Mouse (Mus musculus) CH12.LX (cell line): Measurements from ENCODE around the gene Prep. TPM values are rescaled to one million over a fixed set of nuclear protein-coding genes. Genes with fewer than 3 reads are reported as not detected.

Experiments
- DNase-seq: peaks from one replicate; pipeline ENCODE4 v3.0.0-alpha.2; 2013; ENCODE audit errors: extremely low read depth
- H3K27ac ChIP-seq: 2 replicates; pipeline ENCODE4 v1.5.1; 2012; ENCODE audit warnings: low read depth, mild to moderate bottlenecking, control low read depth, moderate library complexity; ENCODE audit not compliant: insufficient read depth
- H3K27me3 ChIP-seq: replicated peaks from 2 replicates; pipeline ENCODE3; 2012; ENCODE audit warnings: inconsistent platforms
- H3K36me3 ChIP-seq, 2 experiments: replicated peaks in 1 of 2; 2 replicates each; pipeline versions ENCODE3 to v1.6.1; 2012; ENCODE audit warnings: inconsistent platforms in 1 of 2, low read length in 1 of 2, mild to moderate bottlenecking in 1 of 2, mixed read lengths in 1 of 2, moderate library complexity in 1 of 2; ENCODE audit not compliant: control insufficient read depth in 1 of 2, insufficient read depth in 1 of 2
- H3K4me1 ChIP-seq, 2 experiments: 2 replicates each; pipeline ENCODE4 v1.6.1; 2012; ENCODE audit warnings: inconsistent platforms in 1 of 2, moderate library complexity in 1 of 2; ENCODE audit not compliant: insufficient read depth in 2 of 2, control insufficient read depth in 1 of 2
- H3K4me2 ChIP-seq: 2 replicates; pipeline ENCODE4 v1.6.1; 2012; ENCODE audit warnings: low read depth, mild to moderate bottlenecking, control low read depth; ENCODE audit not compliant: poor library complexity, insufficient read depth, severe bottlenecking
- H3K4me3 ChIP-seq, 3 experiments: fragments of 150-350 bp in 1 of 3; sonication (generic) in 1 of 3; replicated peaks in 1 of 3; 2 replicates each; pipeline versions ENCODE3 to v1.5.1; 2011 to 2012; ENCODE audit warnings: low read depth in 2 of 3, low read length in 2 of 3, mild to moderate bottlenecking in 2 of 3, moderate library complexity in 2 of 3, control low read depth in 1 of 3, improper control_type of control experiment in 1 of 3, inconsistent platforms in 1 of 3, mixed read lengths in 1 of 3; ENCODE audit not compliant: poor library complexity in 1 of 3
- H3K79me2 ChIP-seq: replicated peaks from 2 replicates; pipeline ENCODE4 v1.6.1; 2012; ENCODE audit warnings: mild to moderate bottlenecking, moderate library complexity; ENCODE audit not compliant: control insufficient read depth, poor library complexity, insufficient read depth, severe bottlenecking; ENCODE audit errors: extremely low read depth
- H3K9ac ChIP-seq: 2 replicates; pipeline ENCODE4 v1.6.1; 2012; ENCODE audit warnings: low read depth, mild to moderate bottlenecking, control low read depth, moderate library complexity; ENCODE audit not compliant: insufficient read depth
- H3K9me3 ChIP-seq: replicated peaks from 2 replicates; pipeline ENCODE3; 2012; ENCODE audit warnings: low read length, inconsistent platforms, mixed read lengths
- BHLHE40 ChIP-seq: IDR thresholded peaks from 2 replicates; pipeline ENCODE4 v1.6.1; 2011; ENCODE audit warnings: mild to moderate bottlenecking, low read depth, low read length, improper control_type of control experiment
- CHD1 ChIP-seq: IDR thresholded peaks from 2 replicates; pipeline ENCODE4 v1.6.1; 2012; ENCODE audit warnings: low read depth, low read length, improper control_type of control experiment, inconsistent platforms
- ELF1 ChIP-seq: IDR thresholded peaks from 2 replicates; pipeline ENCODE4 v1.6.1; 2014; ENCODE audit warnings: low read depth, mild to moderate bottlenecking, inconsistent platforms, low read length, improper control_type of control experiment
- ETS1 ChIP-seq: conservative IDR thresholded peaks from 2 replicates; pipeline ENCODE4 v1.6.1; 2012; ENCODE audit warnings: low read depth, mild to moderate bottlenecking, inconsistent platforms, low read length, improper control_type of control experiment, moderate library complexity
- KAT2A ChIP-seq: IDR thresholded peaks from 2 replicates; pipeline ENCODE4 v1.6.1; 2012; ENCODE audit warnings: low read length, improper control_type of control experiment, inconsistent platforms; ENCODE audit not compliant: insufficient replicate concordance
- MEF2A ChIP-seq: IDR thresholded peaks from 2 replicates; pipeline ENCODE4 v1.6.1; 2014; ENCODE audit warnings: low read depth, mild to moderate bottlenecking, inconsistent platforms, low read length, improper control_type of control experiment, borderline replicate concordance
- MXI1 ChIP-seq: IDR thresholded peaks from 2 replicates; pipeline ENCODE4 v1.6.1; 2011; ENCODE audit warnings: mild to moderate bottlenecking, low read depth, low read length, improper control_type of control experiment
- NRF1 ChIP-seq: IDR thresholded peaks from 2 replicates; pipeline ENCODE4 v1.6.1; 2014; ENCODE audit warnings: low read depth, mild to moderate bottlenecking, inconsistent platforms, low read length, improper control_type of control experiment, moderate library complexity
- PAX5 ChIP-seq: IDR thresholded peaks from 2 replicates; pipeline ENCODE4 v1.6.1; 2012; ENCODE audit warnings: low read length, inconsistent platforms, mixed read lengths
- RAD21 ChIP-seq: IDR thresholded peaks from 2 replicates; pipeline ENCODE4 v1.6.1; 2011; ENCODE audit warnings: low read depth, mild to moderate bottlenecking, low read length, improper control_type of control experiment, moderate library complexity
- SMC3 ChIP-seq: IDR thresholded peaks from 2 replicates; pipeline ENCODE4 v1.6.1; 2011; ENCODE audit warnings: low read depth, low read length, improper control_type of control experiment
- TBP ChIP-seq: conservative IDR thresholded peaks from 2 replicates; pipeline ENCODE4 v1.6.1; 2011; ENCODE audit warnings: low read depth, low read length, improper control_type of control experiment
- UBTF ChIP-seq: IDR thresholded peaks from 2 replicates; pipeline ENCODE4 v1.6.1; 2012; ENCODE audit warnings: low read depth, mild to moderate bottlenecking, inconsistent platforms, low read length, improper control_type of control experiment, moderate library complexity
- USF1 ChIP-seq: IDR thresholded peaks from 2 replicates; pipeline ENCODE4 v1.6.1; 2014; ENCODE audit warnings: low read depth, mild to moderate bottlenecking, inconsistent platforms, low read length, improper control_type of control experiment
- ZNF384 ChIP-seq: IDR thresholded peaks from 2 replicates; pipeline ENCODE4 v1.6.1; 2012; ENCODE audit warnings: low read depth, low read length, improper control_type of control experiment, inconsistent platforms
- dilution Hi-C: fragments of 300-500 bp; cut with MboI; formaldehyde crosslinking; loops from 2 replicates; pipeline ENCODE4 v1.14.3; 2020; ENCODE audit warnings: low sequenced_read_pairs; ENCODE audit not compliant: extremely low pct_unique_long_range_greater_than_20kb, extremely low pct_ligation_motif_present
- in situ Hi-C: fragments of 300-500 bp; cut with MboI; formaldehyde crosslinking; loops from 3 replicates; pipeline ENCODE4 v1.14.3; 2019; ENCODE audit warnings: low sequenced_read_pairs, low pct_ligation_motif_present, low pct_unique_long_range_greater_than_20kb, mixed read lengths
- polyA plus RNA-seq: library from polyadenylated mRNA; unstranded; fragments of >175 nt; gene quantifications from 2 replicates; pipeline ENCODE4 v1.2.1, GENCODE M21; 2012; ENCODE audit warnings: low read depth; ENCODE audit not compliant: insufficient read length
- total RNA-seq, 2 experiments: library from RNA; depleted of rRNA; stranded (reverse); fragments of 300-350 nt in 1 of 2; fragments of >200 nt in 1 of 2; gene quantifications; 2 replicates each; pipeline ENCODE4 v1.2.3; 2012 to 2014

The Prep gene
- total and polyA plus RNA-seq, 3 experiments, result 17.6 to 28.2 (median 25.7) TPM

GRCm38 (mm10) chr10:45058361-45058760 lies 8.6 kb upstream of the Prep start:
- H3K9ac ChIP-seq, result no peak overlapping the region
- H3K79me2 ChIP-seq, result no peaks in the 10 kb centered on the region
- no peak overlapping the region for H3K4me2 ChIP-seq
- H3K36me3 ChIP-seq, result no peaks in the 10 kb centered on the region
- dilution Hi-C loops, result no loop called here
- H3K27ac ChIP-seq, result no peak overlapping the region
- peaks cover 3% of the 10 kb centered on the region for H3K9me3 ChIP-seq
- DNase-seq, result no peak
- in situ Hi-C loops, result no loop called here
- H3K27me3 ChIP-seq, result no peaks in the 10 kb centered on the region
- no peak overlapping the region for H3K4me3 ChIP-seq
- TF ChIP-seq UBTF (no peak), MEF2A (no peak), BHLHE40 (no peak), SMC3 (no peak), ZNF384 (no peak), ELF1 (no peak), MXI1 (no peak), PAX5 (no peak), ETS1 (no peak), CHD1 (no peak), TBP (no peak), NRF1 (no peak), RAD21 (no peak)
- no peaks in the 10 kb centered on the region for H3K4me1 ChIP-seq

- no peak overlapping the region for H3K4me2 ChIP-seq
- H3K4me1 ChIP-seq, result peaks cover 0 to 10% of the 10 kb centered on the region in 2 experiments; a peak in 2 of 4 replicates
- no peaks in the 10 kb centered on the region for H3K9me3 ChIP-seq
- H3K4me3 ChIP-seq, result no peak overlapping the region
- H3K27me3 ChIP-seq, result no peaks in the 10 kb centered on the region
- no peaks in the 10 kb centered on the region for H3K79me2 ChIP-seq
- no peak overlapping the region for H3K27ac ChIP-seq
- dilution Hi-C loops, result no loop called here
- in situ Hi-C loops, result no loop called here
- no peak overlapping the region for H3K9ac ChIP-seq
- no peak for DNase-seq
- TF ChIP-seq NRF1, result no peak
- no peak for TF ChIP-seq USF1
- TF ChIP-seq PAX5, result no peak
- TF ChIP-seq ZNF384, result no peak
- no peak for TF ChIP-seq KAT2A
- H3K36me3 ChIP-seq, result no peaks in the 10 kb centered on the region
These were observed 6.2 kb upstream of the Prep start for GRCm38 (mm10) chr10:45060841-45061240.
